Mouse (Mus musculus): ENCODE data around the gene Hist1h2ba. TPM values are rescaled to one million over a fixed set of nuclear protein-coding genes. Genes with fewer than 3 reads are reported as not detected.

The Hist1h2ba gene
- not detected in 2 replicates for polyA plus RNA-seq (2015; fragmentation: Nextera tagmentation; extraction: Ambion mirVana)

DNA sequence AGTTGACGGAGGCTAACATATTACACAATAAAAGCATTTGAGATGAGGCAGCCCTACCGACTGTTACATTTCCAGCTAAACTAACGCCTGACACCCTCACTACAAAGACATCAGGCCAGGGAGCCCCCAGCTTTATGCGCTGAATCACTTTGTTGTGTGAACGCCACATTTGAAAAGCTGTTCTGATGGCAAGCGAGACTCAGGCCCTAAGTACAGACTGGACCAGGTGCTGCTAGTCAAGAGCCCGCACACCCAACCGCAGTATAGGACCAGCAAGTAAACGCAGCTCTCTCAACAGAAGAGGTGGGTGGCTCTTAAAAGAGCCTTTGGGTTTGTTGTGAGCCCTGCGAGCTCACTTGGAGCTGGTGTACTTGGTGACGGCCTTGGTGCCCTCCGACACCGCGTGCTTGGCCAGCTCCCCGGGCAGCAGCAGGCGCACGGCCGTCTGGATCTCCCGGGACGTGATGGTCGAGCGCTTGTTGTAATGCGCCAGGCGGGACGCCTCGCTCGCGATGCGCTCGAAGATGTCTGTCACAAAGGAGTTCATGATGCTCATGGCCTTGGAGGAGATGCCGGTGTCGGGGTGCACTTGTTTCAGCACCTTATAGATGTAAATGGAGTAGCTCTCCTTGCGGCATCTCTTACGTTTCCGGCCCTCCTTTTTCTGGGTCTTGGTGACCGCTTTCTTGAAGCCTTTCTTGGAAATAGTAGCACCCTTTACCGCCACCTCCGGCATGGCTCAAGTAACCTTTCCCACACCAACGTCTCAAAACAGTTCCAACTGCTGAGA, at the start of gene Hist1h2ba:
Gene Hist1h2ba (minus strand): TSS at position 736 of the 790 bp plus-strand sequence.

DNA sequence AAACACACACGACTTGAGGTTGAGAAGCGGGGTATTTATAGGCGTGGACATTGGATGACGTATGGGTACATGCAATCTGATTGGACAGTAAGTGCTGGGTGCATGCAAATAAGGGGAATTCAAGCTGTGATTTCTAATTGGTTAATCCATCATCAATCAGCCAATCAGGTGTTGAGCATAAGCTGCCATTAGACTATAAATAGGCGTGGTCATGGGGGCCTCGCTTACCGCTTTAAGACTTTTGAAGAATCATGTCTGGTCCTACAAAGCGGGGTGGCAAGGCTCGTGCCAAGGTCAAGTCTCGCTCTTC, 210 bp upstream of the Hist1h2ba start, which contains the start of gene Hist1h2aa:
Gene Hist1h2aa (plus strand): TSS at position 252 of the 310 bp plus-strand sequence.

DNA sequence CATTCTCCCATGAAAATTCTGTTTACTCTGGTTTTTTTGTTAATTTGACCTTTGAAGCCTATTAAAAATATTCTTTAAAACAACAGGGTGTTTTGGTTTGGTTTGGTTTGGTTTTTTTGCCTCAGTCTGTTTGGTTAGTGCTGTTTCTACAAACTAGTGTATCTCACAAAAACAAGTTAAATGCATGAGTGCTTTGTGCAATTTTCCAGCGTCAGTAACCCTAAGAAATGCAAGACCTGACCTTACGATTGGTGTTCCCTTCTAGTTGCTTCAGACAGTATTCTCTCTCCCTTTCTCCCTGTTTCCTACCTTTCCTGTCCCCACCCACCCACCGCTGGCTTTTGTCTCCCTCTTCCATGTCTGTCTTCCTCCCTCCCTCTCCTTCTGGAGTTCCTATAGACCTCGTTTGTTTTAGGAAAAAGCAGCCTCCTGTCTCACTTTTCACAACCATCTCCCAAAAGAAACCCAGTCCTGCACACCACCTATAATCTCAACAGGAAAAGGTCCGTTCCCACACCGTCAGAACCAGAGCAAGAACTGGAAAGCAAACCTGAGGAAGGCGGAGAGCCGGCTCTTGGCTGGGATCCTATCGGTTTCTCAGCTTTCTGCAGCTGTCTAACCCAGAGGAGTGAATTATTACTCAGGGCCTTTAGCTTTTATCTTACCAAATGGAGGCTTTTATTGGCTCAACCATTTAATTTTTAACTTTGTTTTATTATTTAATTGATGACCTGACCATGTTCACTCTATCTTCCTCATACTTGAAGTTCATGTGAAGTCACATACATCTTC, 19.4 kb downstream of the Hist1h2ba start, which contains the start of gene Slc17a4:
Gene Slc17a4 (minus strand): TSS at position 634 of the 792 bp plus-strand sequence.

Small RNAs within 50 kb of the gene (microRNA-seq; reads per million reads assigned to microRNA genes)
- 0 reads per million in 2 experiments for gene Gm44344

Other genes with a start within 250 kb of the Hist1h2ba start
- gene Hist1h2bc, start 250.0 kb downstream of the Hist1h2ba start, polyA plus RNA-seq (2015; fragmentation: Nextera tagmentation; extraction: Ambion mirVana) = 186 and 234 TPM in 2 replicates
- gene Hist1h1t, start 238.3 kb downstream of the Hist1h2ba start, polyA plus RNA-seq (2015; fragmentation: Nextera tagmentation; extraction: Ambion mirVana) = not detected in 2 replicates
- 1.3 and 2.7 TPM in 2 replicates for gene Hist1h4c, start 235.7 kb downstream of the Hist1h2ba start, polyA plus RNA-seq (2015; fragmentation: Nextera tagmentation; extraction: Ambion mirVana)
- gene Hfe, start 223.3 kb downstream of the Hist1h2ba start, polyA plus RNA-seq (2015; fragmentation: Nextera tagmentation; extraction: Ambion mirVana) = 9.6 and 16.8 TPM in 2 replicates
- gene Hist1h1c, start 195.3 kb downstream of the Hist1h2ba start, polyA plus RNA-seq (2015; fragmentation: Nextera tagmentation; extraction: Ambion mirVana) = 191 and 322 TPM in 2 replicates
- 0.67 and 1.1 TPM in 2 replicates for gene Hist1h3c, start 188.6 kb downstream of the Hist1h2ba start, polyA plus RNA-seq (2015; fragmentation: Nextera tagmentation; extraction: Ambion mirVana)
- 0.82 and 1.4 TPM in 2 replicates for gene Hist1h2bb, start 187.4 kb downstream of the Hist1h2ba start, polyA plus RNA-seq (2015; fragmentation: Nextera tagmentation; extraction: Ambion mirVana)
- 10.2 and 10.4 TPM in 2 replicates for gene Hist1h2ab, start 183.0 kb downstream of the Hist1h2ba start, polyA plus RNA-seq (2015; fragmentation: Nextera tagmentation; extraction: Ambion mirVana)
- gene Hist1h3b, start 181.9 kb downstream of the Hist1h2ba start, polyA plus RNA-seq (2015; fragmentation: Nextera tagmentation; extraction: Ambion mirVana) = 2.4 and 4.3 TPM in 2 replicates
- gene Hist1h4b, start 177.1 kb downstream of the Hist1h2ba start, polyA plus RNA-seq (2015; fragmentation: Nextera tagmentation; extraction: Ambion mirVana) = 0.83 TPM in 1 of 2 replicates, not detected in the other
- gene Hist1h4a, start 172.9 kb downstream of the Hist1h2ba start, polyA plus RNA-seq (2015; fragmentation: Nextera tagmentation; extraction: Ambion mirVana) = 0.61 and 1.1 TPM in 2 replicates
- 0.85 and 1.7 TPM in 2 replicates for gene Hist1h3a, start 171.8 kb downstream of the Hist1h2ba start, polyA plus RNA-seq (2015; fragmentation: Nextera tagmentation; extraction: Ambion mirVana)
- gene Hist1h1a, start 170.5 kb downstream of the Hist1h2ba start, polyA plus RNA-seq (2015; fragmentation: Nextera tagmentation; extraction: Ambion mirVana) = 1.2 and 2.0 TPM in 2 replicates
- gene Trim38, start 164.2 kb downstream of the Hist1h2ba start, polyA plus RNA-seq (2015; fragmentation: Nextera tagmentation; extraction: Ambion mirVana) = 0.34 and 0.38 TPM in 2 replicates
- gene Slc17a2, start 127.2 kb downstream of the Hist1h2ba start, polyA plus RNA-seq (2015; fragmentation: Nextera tagmentation; extraction: Ambion mirVana) = not detected in 2 replicates
- 1.5 and 1.6 TPM in 2 replicates for gene Slc17a3, start 94.7 kb downstream of the Hist1h2ba start, polyA plus RNA-seq (2015; fragmentation: Nextera tagmentation; extraction: Ambion mirVana)
- gene Slc17a1, start 66.4 kb downstream of the Hist1h2ba start, polyA plus RNA-seq (2015; fragmentation: Nextera tagmentation; extraction: Ambion mirVana) = not detected in 2 replicates
- not detected in 2 replicates for gene Slc17a4, start 19.1 kb downstream of the Hist1h2ba start, polyA plus RNA-seq (2015; fragmentation: Nextera tagmentation; extraction: Ambion mirVana)
- not detected in 2 replicates for gene Hist1h2aa, start 306 bp upstream of the Hist1h2ba start, polyA plus RNA-seq (2015; fragmentation: Nextera tagmentation; extraction: Ambion mirVana)
- 0.23 TPM in 1 of 2 replicates, not detected in the other for gene Scgn, start 57.1 kb upstream of the Hist1h2ba start, polyA plus RNA-seq (2015; fragmentation: Nextera tagmentation; extraction: Ambion mirVana)

Data from skeletal muscle tissue, postnatal 0 days (tissue).